Mouse (Mus musculus) limb, embryonic 15.5 days (tissue): Measurements from ENCODE around the gene Emid1. TPM values are rescaled to one million over a fixed set of nuclear protein-coding genes. Genes with fewer than 3 reads are reported as not detected.
A peak's percentile ranks its signal among the peaks of the same experiment; 100 is the strongest.

Experiments used
- ATAC-seq: fragments of 200-750 bp; cut with Nextera tagmentation; 2 replicates; pipeline ENCODE4 v1.8.0; 2017; ENCODE audit warnings: low read depth, moderate TSS enrichment; ENCODE audit not compliant: insufficient number of reproducible peaks, low FRiP score, low TSS enrichment
- H3K27ac ChIP-seq: fragments of 300-500 bp; sonication (generic); 2 replicates; pipeline ENCODE4 v1.5.1; 2015; ENCODE audit warnings: moderate library complexity, mild to moderate bottlenecking, inconsistent platforms
- H3K27me3 ChIP-seq: fragments of 300-500 bp; sonication (generic); 2 replicates; pipeline ENCODE4 v1.6.1; 2015; ENCODE audit warnings: inconsistent platforms
- H3K36me3 ChIP-seq: fragments of 300-500 bp; sonication (generic); 2 replicates; pipeline ENCODE4 v1.6.1; 2015; ENCODE audit warnings: inconsistent platforms
- H3K4me1 ChIP-seq: fragments of 300-500 bp; sonication (generic); 2 replicates; pipeline ENCODE4 v1.6.1; 2015; ENCODE audit warnings: inconsistent platforms
- H3K4me2 ChIP-seq: fragments of 300-500 bp; sonication (generic); 2 replicates; pipeline ENCODE4 v1.6.1; 2015; ENCODE audit warnings: mild to moderate bottlenecking, inconsistent platforms
- H3K4me3 ChIP-seq: fragments of 300-500 bp; sonication (generic); 2 replicates; pipeline ENCODE4 v1.5.1; 2015; ENCODE audit warnings: mild to moderate bottlenecking, inconsistent platforms
- H3K9ac ChIP-seq: fragments of 300-500 bp; sonication (generic); 2 replicates; pipeline ENCODE4 v1.6.1; 2015; ENCODE audit warnings: inconsistent platforms
- H3K9me3 ChIP-seq: fragments of 300-500 bp; sonication (generic); 2 replicates; pipeline ENCODE4 v1.6.1; 2016; ENCODE audit warnings: inconsistent platforms
- WGBS: fragments of 180-500 bp; shearing (Covaris S2); methylation state at CpG from one replicate; pipeline ENCODE4 v1.1.7; 2015; 5-methylcytosine and 5-hydroxymethylcytosine counted together
- polyA plus RNA-seq: library from polyadenylated mRNA; unstranded; fragments of >200 nt; fragmentation: Nextera tagmentation; extraction: Ambion mirVana; gene quantifications from 2 replicates; pipeline ENCODE4 v1.2.1, GENCODE M21; 2015

Emid1 gene
- polyA plus RNA-seq, 1 experiment from 2014 or later = 39.1 TPM

DNA sequence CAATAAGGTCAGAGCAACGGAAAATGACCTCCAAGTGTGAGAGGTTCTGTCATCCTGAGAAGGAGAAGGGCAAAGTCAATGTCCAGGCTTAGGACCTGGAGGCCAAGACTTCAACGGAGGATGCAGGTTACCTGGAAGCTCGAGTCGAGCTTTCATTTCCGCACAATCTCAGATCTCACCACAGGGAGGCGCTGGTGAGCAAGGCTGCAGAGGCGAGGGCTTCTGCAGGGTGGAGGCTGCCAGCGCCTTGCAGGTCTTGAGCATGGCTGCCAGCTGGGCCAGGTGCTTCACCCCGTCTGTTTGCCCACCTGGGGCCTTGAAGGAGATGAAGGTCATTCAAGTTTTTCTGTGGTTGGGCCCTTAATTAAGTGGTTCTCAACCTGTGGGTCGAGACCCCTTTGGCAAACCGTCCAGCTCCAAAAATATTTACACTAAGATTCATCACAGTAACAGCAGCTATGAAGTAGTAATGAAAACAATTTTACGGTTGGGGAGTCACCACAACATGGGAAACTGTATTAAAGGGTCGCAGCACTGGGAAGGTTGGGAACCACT is 29.9 kb upstream of the Emid1 start:
- no peak for ATAC-seq
- Histone ChIP-seq H3K4me1 (peaks cover 28% of the 10 kb centered on the region), H3K36me3 (no peaks in the 10 kb centered on the region), H3K27me3 (no peaks in the 10 kb centered on the region), H3K9me3 (no peaks in the 10 kb centered on the region), H3K4me3 (no peak overlapping the region), H3K9ac (no peak overlapping the region), H3K27ac (peak overlapping the region; percentile 28), H3K4me2 (no peak overlapping the region)
- WGBS = 16% methylated on average over 13 of the region's 13 CpGs

DNA sequence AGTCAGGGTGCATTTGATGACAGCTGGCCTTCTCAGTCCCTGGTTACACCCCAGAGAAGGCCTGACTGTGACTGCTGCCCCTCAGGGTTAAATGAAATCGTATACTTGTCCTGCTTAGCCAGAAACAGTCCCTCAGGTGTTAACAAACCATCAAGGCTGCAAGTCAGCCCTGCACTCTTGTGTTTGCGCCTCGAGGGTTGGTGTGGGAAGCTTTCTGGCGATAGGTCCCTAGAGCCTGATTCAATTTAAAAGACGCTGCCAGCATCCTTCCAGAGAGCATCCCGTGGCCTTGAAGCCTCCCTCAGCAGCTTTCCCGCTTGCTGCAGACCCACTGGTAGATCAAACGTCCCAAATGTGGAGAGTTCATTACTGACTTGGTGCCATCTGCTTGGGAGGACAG is 27.3 kb upstream of the Emid1 start:
- H3K27me3 ChIP-seq = no peaks in the 10 kb centered on the region
- no peak overlapping the region for H3K4me3 ChIP-seq
- no peak overlapping the region for H3K9ac ChIP-seq
- no peak overlapping the region for H3K27ac ChIP-seq
- no peak for ATAC-seq
- no peaks in the 10 kb centered on the region for H3K9me3 ChIP-seq
- peaks cover 19% of the 10 kb centered on the region for H3K4me1 ChIP-seq
- whole genome bisulfite sequencing = 22% methylated on average over 8 of the region's 8 CpGs
- no peaks in the 10 kb centered on the region for H3K36me3 ChIP-seq
- no peak overlapping the region for H3K4me2 ChIP-seq

DNA sequence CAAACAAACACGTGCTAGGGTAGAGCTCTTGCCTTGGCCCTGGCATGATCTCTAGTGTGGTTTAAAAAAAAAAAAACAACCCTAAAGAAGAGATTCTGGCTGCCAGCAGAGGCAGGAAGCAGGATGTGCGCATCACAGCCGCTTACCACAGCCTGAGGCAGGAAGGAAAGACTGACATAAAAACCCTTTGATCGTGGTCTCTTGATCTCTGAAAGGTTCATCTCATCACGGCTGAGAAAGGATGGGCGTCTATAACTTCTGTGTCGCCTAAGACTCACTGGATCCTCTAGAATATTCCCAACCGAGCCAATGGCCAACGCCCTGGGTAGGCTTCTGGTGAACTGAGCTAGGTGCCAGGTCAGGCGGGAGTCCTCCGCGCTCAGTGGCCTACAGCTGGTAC is 25.1 kb upstream of the Emid1 start:
- WGBS = 63% methylated on average over 12 of the region's 12 CpGs
- H3K4me3 ChIP-seq = no peak overlapping the region
- H3K4me2 ChIP-seq = no peak overlapping the region
- H3K36me3 ChIP-seq = no peaks in the 10 kb centered on the region
- no peak for ATAC-seq
- H3K4me1 ChIP-seq = peaks cover 12% of the 10 kb centered on the region; the same call in 1 of the 2 replicates
- H3K9me3 ChIP-seq = no peaks in the 10 kb centered on the region
- H3K9ac ChIP-seq = no peak overlapping the region
- no peaks in the 10 kb centered on the region for H3K27me3 ChIP-seq
- no peak overlapping the region for H3K27ac ChIP-seq

DNA sequence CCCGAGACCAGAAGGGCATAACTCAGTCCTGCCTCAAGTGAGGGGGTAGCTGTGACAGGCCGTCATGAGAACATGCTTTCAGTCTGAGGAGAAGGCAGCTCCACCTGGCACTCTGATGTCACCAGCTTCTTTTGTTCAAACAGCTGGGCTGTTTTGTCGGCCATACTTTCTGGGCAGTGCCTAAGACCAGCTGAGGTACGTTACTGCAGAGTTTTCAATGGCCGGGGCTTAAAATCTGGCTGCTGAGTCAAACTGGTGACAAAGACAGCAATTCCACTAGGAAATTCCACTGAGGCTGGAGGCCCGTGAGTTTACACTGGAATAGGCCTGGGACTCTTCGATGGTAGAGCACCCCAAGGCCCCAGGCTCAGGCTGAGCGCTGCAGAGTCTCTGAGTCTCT is 24.6 kb upstream of the Emid1 start:
- peaks cover 12% of the 10 kb centered on the region; the same call in 1 of the 2 replicates for H3K4me1 ChIP-seq
- H3K9ac ChIP-seq = no peak overlapping the region
- no peaks in the 10 kb centered on the region for H3K36me3 ChIP-seq
- H3K4me3 ChIP-seq = no peak overlapping the region
- H3K9me3 ChIP-seq = no peaks in the 10 kb centered on the region
- no peak overlapping the region for H3K27ac ChIP-seq
- H3K4me2 ChIP-seq = no peak overlapping the region
- H3K27me3 ChIP-seq = no peaks in the 10 kb centered on the region
- 66% methylated on average over 8 of the region's 8 CpGs for WGBS
- no peak for ATAC-seq

DNA sequence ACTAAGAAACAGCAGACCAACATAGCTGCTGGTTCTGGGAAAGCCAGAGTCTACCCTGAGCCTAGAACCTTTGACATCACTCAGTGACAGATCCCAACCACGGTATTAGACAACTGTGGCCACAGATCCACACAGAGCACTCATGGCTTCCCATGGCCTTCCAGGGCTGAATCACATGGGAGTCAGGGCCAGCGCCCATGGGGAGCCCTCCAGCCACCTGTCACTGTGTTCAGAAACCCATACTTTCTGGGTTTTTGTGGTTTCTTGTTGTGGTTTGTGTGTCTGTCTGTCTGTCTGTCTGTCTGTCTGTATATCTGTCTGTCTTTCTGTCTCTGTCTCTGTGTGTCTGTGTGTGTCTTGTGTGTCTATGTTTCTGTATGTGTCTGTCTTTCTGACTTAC is 23.8 kb upstream of the Emid1 start:
- Histone ChIP-seq H3K9ac (no peak overlapping the region), H3K27me3 (no peaks in the 10 kb centered on the region), H3K4me3 (no peak overlapping the region), H3K4me2 (no peak overlapping the region), H3K27ac (no peak overlapping the region), H3K36me3 (no peaks in the 10 kb centered on the region), H3K9me3 (no peaks in the 10 kb centered on the region), H3K4me1 (peaks cover 12% of the 10 kb centered on the region; the same call in 1 of the 2 replicates)
- ATAC-seq = no peak
- 74% methylated on average over 2 of the region's 2 CpGs for WGBS

DNA sequence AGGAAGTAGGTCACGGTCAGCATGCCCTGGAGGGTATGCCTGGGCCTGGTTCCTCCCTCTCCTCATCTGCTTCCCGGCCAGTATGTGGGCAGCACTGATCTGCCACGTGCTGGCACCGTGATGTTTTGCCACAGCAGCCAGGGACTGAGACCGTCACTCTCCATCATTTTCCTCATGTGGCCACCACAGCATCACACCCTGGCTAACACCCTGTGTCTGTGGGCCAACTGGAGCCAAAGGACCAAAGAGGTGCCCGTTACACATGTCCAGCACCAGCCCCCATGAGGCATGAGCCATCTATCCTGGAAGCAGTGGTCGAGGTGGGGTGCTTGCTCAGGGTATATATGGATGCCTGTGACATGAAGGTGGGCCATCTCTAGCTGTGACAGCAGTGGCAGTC is 23.1 kb upstream of the Emid1 start:
- 84% methylated on average over 7 of the region's 7 CpGs for WGBS
- ATAC-seq = no peak
- H3K9me3 ChIP-seq = no peaks in the 10 kb centered on the region
- no peak overlapping the region for H3K9ac ChIP-seq
- peaks cover 12% of the 10 kb centered on the region; the same call in 1 of the 2 replicates for H3K4me1 ChIP-seq
- no peaks in the 10 kb centered on the region for H3K27me3 ChIP-seq
- H3K4me3 ChIP-seq = no peak overlapping the region
- no peak overlapping the region for H3K4me2 ChIP-seq
- no peaks in the 10 kb centered on the region for H3K36me3 ChIP-seq
- no peak overlapping the region for H3K27ac ChIP-seq

DNA sequence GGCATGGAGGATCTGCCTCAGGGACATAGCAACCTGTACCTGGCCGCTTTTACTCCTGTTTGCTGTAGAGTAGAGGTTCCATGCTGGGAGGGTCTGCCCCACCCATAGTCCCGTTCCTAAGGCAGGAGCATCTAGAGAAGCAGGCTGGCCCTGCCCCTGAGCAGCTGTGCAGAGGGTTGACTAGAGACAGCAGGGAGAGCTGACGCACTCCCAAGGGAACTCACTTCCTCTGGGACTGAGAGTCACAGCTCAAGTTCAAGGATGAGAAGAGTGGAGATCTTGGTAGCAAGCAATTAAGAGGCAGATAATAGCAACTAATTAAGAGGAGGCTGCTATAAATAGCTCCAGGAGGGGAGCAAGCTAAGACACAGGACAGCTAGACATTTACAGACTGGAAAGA is 20.8 kb upstream of the Emid1 start:
- H3K36me3 ChIP-seq = no peaks in the 10 kb centered on the region
- no peak overlapping the region for H3K4me3 ChIP-seq
- no peak overlapping the region for H3K9ac ChIP-seq
- H3K4me2 ChIP-seq = no peak overlapping the region
- H3K4me1 ChIP-seq = peaks cover 3% of the 10 kb centered on the region; the same call in 1 of the 2 replicates
- WGBS = 28% methylated on average over 3 of the region's 3 CpGs
- ATAC-seq = no peak
- no peaks in the 10 kb centered on the region for H3K27me3 ChIP-seq
- no peak overlapping the region for H3K27ac ChIP-seq
- H3K9me3 ChIP-seq = no peaks in the 10 kb centered on the region

DNA sequence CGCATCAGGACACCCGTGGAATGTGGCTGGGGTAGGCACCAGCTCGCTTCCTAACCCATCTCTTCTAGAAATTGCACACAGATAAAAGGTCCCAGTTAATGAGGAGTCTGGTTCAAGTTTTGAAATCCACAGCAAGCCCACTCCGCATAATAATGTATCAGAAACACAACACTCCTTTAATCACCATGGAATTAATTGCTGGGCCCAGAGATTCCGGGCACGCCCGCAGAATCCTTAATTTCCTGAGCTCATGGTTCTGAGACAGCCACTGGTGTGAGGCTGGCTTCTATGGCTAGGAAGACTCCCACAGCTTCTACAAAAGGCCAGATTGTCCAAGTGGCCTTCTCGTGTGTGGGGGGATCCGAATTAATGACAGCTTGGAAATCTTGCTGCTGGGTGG is 15.3 kb upstream of the Emid1 start:
- H3K36me3 ChIP-seq = no peaks in the 10 kb centered on the region
- no peak overlapping the region for H3K9ac ChIP-seq
- no peak overlapping the region for H3K27ac ChIP-seq
- H3K27me3 ChIP-seq = no peaks in the 10 kb centered on the region
- no peak for ATAC-seq
- no peaks in the 10 kb centered on the region for H3K9me3 ChIP-seq
- no peak overlapping the region for H3K4me2 ChIP-seq
- WGBS = 72% methylated on average over 9 of the region's 9 CpGs
- H3K4me1 ChIP-seq = peaks cover 36% of the 10 kb centered on the region
- no peak overlapping the region for H3K4me3 ChIP-seq

DNA sequence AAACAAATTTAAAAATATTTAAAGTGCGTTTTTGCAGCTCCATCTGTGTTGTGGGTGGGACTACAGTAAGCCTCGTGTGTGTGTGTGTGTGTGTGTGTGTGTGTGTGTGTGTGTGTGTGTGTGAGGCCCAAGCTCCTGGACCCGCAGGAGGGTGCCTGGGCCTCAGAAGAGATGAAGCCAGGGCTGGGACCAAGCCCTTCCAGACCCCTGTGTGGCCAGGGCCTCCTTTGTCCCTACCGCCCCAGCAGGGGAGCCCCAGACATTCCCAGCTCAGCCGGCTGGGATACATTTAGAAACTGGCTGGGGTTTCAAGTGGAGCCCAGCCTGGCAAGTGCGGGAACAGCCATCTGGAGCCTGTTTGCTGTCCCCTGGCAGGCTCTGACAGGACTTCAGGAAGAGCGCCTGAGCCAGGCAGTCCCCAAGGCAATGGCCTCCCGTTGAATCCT is 13.4 kb upstream of the Emid1 start:
- H3K9me3 ChIP-seq = no peaks in the 10 kb centered on the region
- H3K4me2 ChIP-seq = 0 out of 2 replicates have a peak overlapping the region, but pooled peaks have one; percentile 10
- no peak overlapping the region for H3K9ac ChIP-seq
- peaks cover 36% of the 10 kb centered on the region for H3K4me1 ChIP-seq
- no peaks in the 10 kb centered on the region for H3K36me3 ChIP-seq
- H3K27me3 ChIP-seq = no peaks in the 10 kb centered on the region
- WGBS = 13% methylated on average over 7 of the region's 8 CpGs
- H3K4me3 ChIP-seq = no peak overlapping the region
- peak; percentile 56 for ATAC-seq
- peak overlapping the region; percentile 80 for H3K27ac ChIP-seq

DNA sequence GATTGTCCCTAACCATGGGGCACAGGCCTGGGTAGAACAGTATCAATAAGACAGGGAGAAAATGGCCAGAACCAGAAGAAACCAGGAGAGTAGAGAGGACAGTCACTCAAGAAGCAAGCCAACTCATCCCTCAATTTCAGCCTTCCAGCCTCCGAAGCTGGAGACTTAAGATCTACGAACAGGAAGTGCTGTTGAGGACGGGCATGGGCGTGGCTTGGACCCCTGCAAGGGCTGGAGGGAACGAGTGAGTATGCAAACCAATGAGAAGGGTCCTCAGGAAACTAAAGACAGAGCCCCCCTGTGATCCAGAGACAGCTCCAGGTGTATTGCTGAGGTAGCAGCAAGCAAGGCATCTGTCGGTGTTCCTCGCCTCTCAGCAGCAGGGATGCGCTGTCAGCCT is 12.3 kb upstream of the Emid1 start:
- WGBS = 33% methylated on average over 8 of the region's 8 CpGs
- no peak overlapping the region for H3K9ac ChIP-seq
- no peaks in the 10 kb centered on the region for H3K27me3 ChIP-seq
- ATAC-seq = no peak
- no peaks in the 10 kb centered on the region for H3K36me3 ChIP-seq
- no peak overlapping the region for H3K4me2 ChIP-seq
- no peaks in the 10 kb centered on the region for H3K9me3 ChIP-seq
- no peak overlapping the region for H3K27ac ChIP-seq
- H3K4me3 ChIP-seq = no peak overlapping the region
- H3K4me1 ChIP-seq = peaks cover 36% of the 10 kb centered on the region

DNA sequence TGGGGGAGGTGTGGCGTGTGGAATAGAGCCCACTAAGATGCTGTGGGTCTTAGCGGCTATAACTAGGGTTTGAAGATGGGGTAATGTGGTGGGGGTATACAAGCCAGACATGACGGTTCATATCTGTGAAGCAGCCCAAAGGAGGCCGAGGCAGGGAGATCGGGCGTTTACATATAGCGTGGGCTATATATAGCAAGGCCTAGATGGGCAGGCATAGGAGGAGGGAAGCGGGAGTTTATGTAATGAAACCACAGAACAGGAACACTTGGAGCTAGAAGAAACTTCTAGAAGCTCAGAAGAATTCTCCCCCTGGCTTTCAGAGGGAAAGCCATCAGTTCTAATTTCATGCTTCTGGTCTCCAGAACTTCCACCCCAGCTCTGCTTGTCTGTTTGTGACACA is 11.4 kb upstream of the Emid1 start:
- peaks cover 36% of the 10 kb centered on the region for H3K4me1 ChIP-seq
- H3K27ac ChIP-seq = no peak overlapping the region; the same call in 1 of the 2 replicates
- H3K4me2 ChIP-seq = no peak overlapping the region
- H3K36me3 ChIP-seq = no peaks in the 10 kb centered on the region
- no peak overlapping the region for H3K9ac ChIP-seq
- no peaks in the 10 kb centered on the region for H3K9me3 ChIP-seq
- 86% methylated on average over 8 of the region's 8 CpGs for WGBS
- ATAC-seq = no peak
- no peaks in the 10 kb centered on the region for H3K27me3 ChIP-seq
- H3K4me3 ChIP-seq = no peak overlapping the region

DNA sequence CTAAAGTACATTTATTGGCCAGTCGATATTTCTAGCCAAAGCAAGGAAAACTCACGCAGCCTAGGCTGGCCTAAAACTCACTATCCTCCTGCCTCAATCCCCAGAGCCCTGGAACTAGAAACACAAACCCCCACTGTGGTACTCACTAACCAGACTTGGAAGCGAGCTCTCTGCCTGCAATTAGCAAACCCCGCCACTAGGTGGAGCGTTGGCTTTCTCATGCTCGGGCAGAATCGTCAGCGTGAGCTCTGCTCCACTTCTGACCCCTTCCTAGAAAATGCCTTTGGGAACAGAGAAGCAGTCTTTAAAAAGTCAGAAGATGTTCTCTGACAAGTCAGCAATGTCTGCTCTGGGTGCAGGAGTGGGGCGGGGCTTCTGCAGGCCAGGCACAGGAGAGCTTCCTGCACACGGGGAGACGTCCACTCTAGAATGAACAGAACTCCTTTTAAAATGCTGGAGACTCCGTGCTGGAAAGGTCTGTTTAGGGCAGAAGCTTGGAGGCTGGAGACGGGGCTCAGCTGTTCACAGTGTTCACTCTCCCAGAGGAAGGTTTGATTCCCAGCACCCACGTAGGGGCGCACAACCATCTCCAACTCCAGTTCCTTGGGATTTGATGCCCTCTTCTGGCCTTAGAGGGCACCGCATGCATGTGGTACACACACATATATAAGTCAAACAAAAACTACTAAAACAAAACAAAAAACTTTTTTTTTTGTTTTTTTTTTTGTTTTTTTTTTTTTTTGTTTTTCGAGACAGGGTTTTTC is 8.8 kb upstream of the Emid1 start:
- no peak overlapping the region for H3K27ac ChIP-seq
- H3K27me3 ChIP-seq = no peaks in the 10 kb centered on the region
- peaks cover 21% of the 10 kb centered on the region for H3K4me1 ChIP-seq
- H3K4me2 ChIP-seq = no peak overlapping the region
- no peaks in the 10 kb centered on the region for H3K36me3 ChIP-seq
- H3K9ac ChIP-seq = no peak overlapping the region
- ATAC-seq = no peak
- H3K4me3 ChIP-seq = no peak overlapping the region
- WGBS = 73% methylated on average over 17 of the region's 17 CpGs
- no peaks in the 10 kb centered on the region for H3K9me3 ChIP-seq
